Mouse (Mus musculus): ENCODE measurements around the gene Sacm1l. TPM values are rescaled to one million over a fixed set of nuclear protein-coding genes. Genes with fewer than 3 reads are reported as not detected.
A peak's percentile ranks its signal among the peaks of the same experiment; 100 is the strongest.

The Sacm1l gene
- polyA plus RNA-seq, 1 experiment from 2014 or later: 49.9 TPM

DNA sequence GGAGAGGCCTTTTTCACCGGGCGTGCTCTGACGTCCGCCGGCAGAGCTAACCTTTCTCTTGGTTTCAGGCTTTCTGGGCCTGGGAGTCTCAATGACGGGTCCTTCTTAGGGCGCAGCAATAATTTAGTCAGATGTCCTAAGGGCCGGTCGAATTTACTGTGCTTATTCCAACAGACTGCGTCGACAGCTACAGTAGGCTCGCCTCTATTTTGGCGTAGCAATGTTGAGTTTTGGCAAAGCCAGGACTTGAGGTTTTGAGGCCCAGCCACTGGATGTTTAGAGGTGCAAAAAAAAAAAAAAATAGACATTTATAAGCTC is 558 bp downstream of the Sacm1l start:
- H3K4me1 ChIP-seq (replicated peaks): peaks cover 30% of the 10 kb centered on the region
- H3K4me3 ChIP-seq (replicated peaks): peak overlapping the region; percentile 97
- ATAC-seq: no peak
- 0% methylated on average over 13 of the region's 13 CpGs for WGBS
- H3K9ac ChIP-seq (replicated peaks): peak overlapping the region; percentile 98
- no peaks in the 10 kb centered on the region for H3K27me3 ChIP-seq
- no peaks in the 10 kb centered on the region for H3K9me3 ChIP-seq
- H3K36me3 ChIP-seq: no peaks in the 10 kb centered on the region; the same call in 1 of the 2 replicates
- peak overlapping the region; percentile 65 for H3K4me2 ChIP-seq (replicated peaks)
- peak overlapping the region; percentile 95 for H3K27ac ChIP-seq

DNA sequence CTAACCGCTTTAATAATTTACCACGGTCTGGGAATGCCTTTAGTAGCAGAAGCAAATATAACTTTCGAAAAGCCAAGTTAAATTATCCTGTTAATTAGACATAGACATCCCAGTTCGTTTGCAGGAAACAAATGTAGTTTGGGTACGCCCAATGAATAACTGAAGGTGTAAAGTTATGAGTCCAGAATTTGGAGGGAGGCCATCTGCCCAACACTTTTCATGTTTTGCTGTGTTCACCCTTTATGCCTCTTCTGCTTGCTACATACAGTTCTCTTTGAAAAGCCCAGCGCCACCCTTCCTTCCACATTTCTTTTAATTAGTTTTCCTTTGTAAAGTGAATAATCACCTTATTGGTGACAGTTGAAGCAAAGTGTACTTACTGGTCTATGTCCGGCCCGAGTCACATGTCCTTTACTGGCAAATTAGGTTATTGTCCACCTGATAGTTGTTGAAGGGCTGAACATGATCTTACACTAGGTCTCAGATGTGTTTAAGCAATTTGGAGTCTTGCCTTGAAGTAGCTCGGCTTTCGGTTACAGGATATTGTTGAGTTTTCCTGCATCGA is 1.1 kb downstream of the Sacm1l start:
- 52% methylated on average over 11 of the region's 11 CpGs for WGBS
- peak overlapping the region; percentile 65 for H3K4me2 ChIP-seq (replicated peaks)
- ATAC-seq: no peak

GRCm38 (mm10) chr9:123531234-123531633 is 1.7 kb downstream of the Sacm1l start:
- Histone ChIP-seq H3K27me3 (no peaks in the 10 kb centered on the region), H3K9me3 (no peaks in the 10 kb centered on the region), H3K4me3 (replicated peaks) (peak overlapping the region; percentile 97), H3K4me1 (replicated peaks) (peaks cover 30% of the 10 kb centered on the region), H3K36me3 (peaks cover 4% of the 10 kb centered on the region; the same call in 1 of the 2 replicates), H3K4me2 (replicated peaks) (peak overlapping the region; percentile 65), H3K9ac (replicated peaks) (peak overlapping the region; percentile 98), H3K27ac (no peak overlapping the region)
- ATAC-seq: no peak

More for the DNA sequence above, 1.1 kb downstream of the Sacm1l start:
- Histone ChIP-seq H3K4me1 (replicated peaks) (peaks cover 30% of the 10 kb centered on the region), H3K27ac (peak overlapping the region; percentile 95), H3K9ac (replicated peaks) (peak overlapping the region; percentile 98), H3K27me3 (no peaks in the 10 kb centered on the region), H3K9me3 (no peaks in the 10 kb centered on the region), H3K4me3 (replicated peaks) (peak overlapping the region; percentile 97), H3K36me3 (no peaks in the 10 kb centered on the region; the same call in 1 of the 2 replicates)

GRCm38 (mm10) chr9:123536613-123537012 is 7.1 kb downstream of the Sacm1l start:
- ATAC-seq: no peak
- Histone ChIP-seq H3K4me2 (replicated peaks) (no peak overlapping the region), H3K27me3 (no peaks in the 10 kb centered on the region), H3K4me3 (replicated peaks) (no peak overlapping the region), H3K27ac (no peak overlapping the region), H3K9ac (replicated peaks) (no peak overlapping the region), H3K4me1 (replicated peaks) (peaks cover 13% of the 10 kb centered on the region), H3K9me3 (no peaks in the 10 kb centered on the region), H3K36me3 (peaks cover 4% of the 10 kb centered on the region; the same call in 1 of the 2 replicates)
- WGBS: 96% methylated on average over 2 of the region's 2 CpGs

GRCm38 (mm10) chr9:123538189-123538588 is 8.6 kb downstream of the Sacm1l start:
- Histone ChIP-seq H3K4me2 (replicated peaks) (no peak overlapping the region), H3K9me3 (no peaks in the 10 kb centered on the region), H3K36me3 (peaks cover 7% of the 10 kb centered on the region; the same call in 1 of the 2 replicates), H3K27ac (no peak overlapping the region), H3K4me1 (replicated peaks) (0 out of 2 replicates have a peak, but pooled peaks cover 4% of the 10 kb centered on the region), H3K27me3 (no peaks in the 10 kb centered on the region), H3K4me3 (replicated peaks) (no peak overlapping the region), H3K9ac (replicated peaks) (no peak overlapping the region)
- ATAC-seq: no peak
- 84% methylated on average over 4 of the region's 4 CpGs for WGBS

DNA sequence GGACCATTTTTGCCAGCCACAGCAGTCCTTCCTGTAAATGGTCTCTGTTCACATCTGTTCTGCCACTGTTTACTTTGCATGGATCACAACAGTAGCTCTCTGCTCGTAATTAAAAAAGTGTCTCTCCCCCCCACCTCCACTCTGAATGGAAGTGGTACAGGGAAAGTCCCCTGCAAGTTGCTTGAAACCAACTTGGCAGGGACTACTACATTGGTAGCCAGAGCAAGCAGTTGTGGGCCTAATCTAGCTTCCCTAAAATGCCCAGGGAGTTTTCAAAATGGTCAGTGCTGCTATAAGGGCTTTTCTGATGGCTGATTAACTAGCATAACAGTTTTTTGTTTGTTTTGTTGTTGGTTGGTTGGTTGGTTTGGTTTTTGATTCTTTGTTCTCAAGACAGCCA is 9.5 kb downstream of the Sacm1l start:
- no peak overlapping the region for H3K4me2 ChIP-seq (replicated peaks)
- no peak overlapping the region for H3K9ac ChIP-seq (replicated peaks)
- H3K9me3 ChIP-seq: no peaks in the 10 kb centered on the region
- H3K4me3 ChIP-seq (replicated peaks): no peak overlapping the region
- ATAC-seq: no peak
- no peaks in the 10 kb centered on the region for H3K27me3 ChIP-seq
- H3K4me1 ChIP-seq (replicated peaks): 0 out of 2 replicates have a peak, but pooled peaks cover 4% of the 10 kb centered on the region
- peaks cover 15% of the 10 kb centered on the region for H3K36me3 ChIP-seq
- WGBS: 56% methylated on average over 1 of the region's 1 CpGs
- H3K27ac ChIP-seq: no peak overlapping the region

- ATAC-seq: no peak
- no peak overlapping the region for H3K27ac ChIP-seq
- 82% methylated on average over 2 of the region's 2 CpGs for WGBS
- H3K9ac ChIP-seq (replicated peaks): no peak overlapping the region
- H3K9me3 ChIP-seq: no peaks in the 10 kb centered on the region
- no peak overlapping the region for H3K4me2 ChIP-seq (replicated peaks)
- H3K4me1 ChIP-seq (replicated peaks): 0 out of 2 replicates have a peak, but pooled peaks cover 4% of the 10 kb centered on the region
- H3K27me3 ChIP-seq: no peaks in the 10 kb centered on the region
- H3K4me3 ChIP-seq (replicated peaks): no peak overlapping the region
- H3K36me3 ChIP-seq: peaks cover 15% of the 10 kb centered on the region
Measured at GRCm38 (mm10) chr9:123539823-123540222, 10.3 kb downstream of the Sacm1l start.

GRCm38 (mm10) chr9:123554599-123554998 is 25.0 kb downstream of the Sacm1l start:
- Histone ChIP-seq H3K27ac (no peak overlapping the region), H3K27me3 (no peaks in the 10 kb centered on the region), H3K4me1 (replicated peaks) (no peaks in the 10 kb centered on the region; the same call in 1 of the 2 replicates), H3K4me2 (replicated peaks) (no peak overlapping the region), H3K4me3 (replicated peaks) (no peak overlapping the region), H3K9ac (replicated peaks) (no peak overlapping the region), H3K9me3 (no peaks in the 10 kb centered on the region), H3K36me3 (peaks cover 77% of the 10 kb centered on the region)
- no peak for ATAC-seq
- whole genome bisulfite sequencing: 11% methylated on average over 3 of the region's 3 CpGs

GRCm38 (mm10) chr9:123577360-123578192 is 48.0 kb downstream of the Sacm1l start:
- H3K4me3 ChIP-seq (replicated peaks): no peak overlapping the region
- 87% methylated on average over 10 of the region's 10 CpGs for WGBS
- no peak for ATAC-seq
- H3K4me2 ChIP-seq (replicated peaks): no peak overlapping the region
- no peaks in the 10 kb centered on the region for H3K27me3 ChIP-seq
- H3K27ac ChIP-seq: no peak overlapping the region
- no peaks in the 10 kb centered on the region for H3K9me3 ChIP-seq
- no peak overlapping the region for H3K9ac ChIP-seq (replicated peaks)
- H3K36me3 ChIP-seq: peaks cover 37% of the 10 kb centered on the region
- H3K4me1 ChIP-seq (replicated peaks): no peaks in the 10 kb centered on the region

DNA sequence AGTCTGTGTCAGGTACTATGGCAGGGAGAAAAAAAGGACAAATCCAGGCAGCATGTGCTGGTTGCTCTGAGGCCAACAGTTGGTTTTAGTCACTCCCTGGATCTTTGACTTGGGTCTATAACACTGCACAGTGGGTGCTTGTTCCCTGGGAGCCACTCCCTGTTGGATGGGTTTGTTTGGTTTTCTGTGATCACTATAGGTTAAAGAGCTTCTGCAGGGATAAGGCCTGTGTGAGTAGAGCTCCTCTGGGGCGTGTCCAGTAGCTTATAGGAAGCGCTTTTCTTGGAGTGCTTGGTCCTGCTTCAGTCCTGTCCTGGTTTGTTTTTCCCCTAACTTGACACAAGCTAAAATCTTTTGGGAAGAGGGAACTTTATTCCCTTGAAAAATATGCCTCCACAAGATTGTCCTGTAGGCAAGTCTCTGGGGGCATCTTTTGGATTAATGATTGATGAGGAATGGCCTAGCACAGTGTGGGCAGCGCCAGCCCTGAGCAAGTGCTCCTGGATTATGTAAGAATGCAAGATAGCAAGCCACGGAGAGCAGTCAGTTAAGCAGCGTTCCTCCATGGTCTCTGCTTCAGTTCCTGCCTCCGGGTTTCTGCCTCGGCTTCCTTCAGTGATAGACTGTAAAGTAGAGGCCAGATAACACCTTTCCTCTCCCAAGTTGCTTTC is 59.8 kb downstream of the Sacm1l start:
- Histone ChIP-seq H3K4me3 (replicated peaks) (no peak overlapping the region), H3K4me2 (replicated peaks) (no peak overlapping the region), H3K27ac (no peak overlapping the region), H3K9ac (replicated peaks) (no peak overlapping the region), H3K4me1 (replicated peaks) (no peaks in the 10 kb centered on the region), H3K27me3 (no peaks in the 10 kb centered on the region), H3K9me3 (no peaks in the 10 kb centered on the region), H3K36me3 (peaks cover 47% of the 10 kb centered on the region)
- WGBS: 87% methylated on average over 7 of the region's 7 CpGs
- ATAC-seq: no peak

GRCm38 (mm10) chr9:123595194-123595593 is 65.6 kb downstream of the Sacm1l start:
- Histone ChIP-seq H3K4me1 (replicated peaks) (no peaks in the 10 kb centered on the region), H3K4me3 (replicated peaks) (no peak overlapping the region), H3K9me3 (no peaks in the 10 kb centered on the region), H3K36me3 (peaks cover 19% of the 10 kb centered on the region), H3K9ac (replicated peaks) (no peak overlapping the region), H3K27ac (no peak overlapping the region), H3K27me3 (no peaks in the 10 kb centered on the region), H3K4me2 (replicated peaks) (no peak overlapping the region)
- no peak for ATAC-seq
- WGBS: 91% methylated on average over 4 of the region's 4 CpGs

GRCm38 (mm10) chr9:123596910-123597309 is 67.4 kb downstream of the Sacm1l start:
- no peak overlapping the region for H3K9ac ChIP-seq (replicated peaks)
- no peaks in the 10 kb centered on the region for H3K27me3 ChIP-seq
- H3K27ac ChIP-seq: no peak overlapping the region
- no peaks in the 10 kb centered on the region for H3K4me1 ChIP-seq (replicated peaks)
- H3K36me3 ChIP-seq: peaks cover 16% of the 10 kb centered on the region
- H3K4me2 ChIP-seq (replicated peaks): no peak overlapping the region
- ATAC-seq: no peak
- WGBS: 93% methylated on average over 2 of the region's 2 CpGs
- no peaks in the 10 kb centered on the region for H3K9me3 ChIP-seq
- H3K4me3 ChIP-seq (replicated peaks): no peak overlapping the region
